ENCODE assay signal across 8 mouse cellular contexts in genomic region chr4:149136982-149137770, GRCm38 (mm10). TPM values are rescaled to one million over a fixed set of nuclear protein-coding genes. Genes with fewer than 3 reads are reported as not detected.
DNase-seq lines count a peak whose midpoint lies in the region; TF ChIP-seq lines count a peak whose summit lies in the region.

TSS of gene Cenps (minus strand) at chr4:149137629.

- H3K4me1 ChIP-seq in megakaryocyte, embryonic 14.5 days = peaks cover 15% of the 10 kb centered on the region

- peak; percentile 90 for DNase-seq in WW6 (ENCODE audit: low read depth, low spot score)
- peak; percentile 87 to 96 for DNase-seq in cerebellum, postnatal 4 days (ENCODE audit: low spot score in 2 of 2)
- peak; percentile 93 for DNase-seq in gastrocnemius, adult 2 months
- DNase-seq in hindlimb bud, embryonic 11.5 days (ENCODE audit: extremely low spot score, low read depth, low spot score) = peak; percentile 50
- DNase-seq in left cerebral cortex, adult 8-10 months (ENCODE audit: low spot score in 2 of 2) = peak; percentile 86 to 90
- peak; percentile 93 to 95 for DNase-seq in right cerebral cortex, postnatal 10 days (ENCODE audit: low spot score in 2 of 2)
- DNase-seq in urinary bladder, postnatal 25 days (ENCODE audit: low spot score) = peak; percentile 93

- peak within 1 kb of the TSS; percentile 91 for H3K27ac ChIP-seq in gastrocnemius, adult 2 months

- H3K4me3 ChIP-seq in gastrocnemius, adult 2 months = peak within 1 kb of the TSS; percentile 93
- H3K4me3 ChIP-seq in megakaryocyte, embryonic 14.5 days (replicated peaks) = peak within 1 kb of the TSS; percentile 98

- H3K9me3 ChIP-seq in megakaryocyte, embryonic 14.5 days = no peaks in the 10 kb centered on the region

- TF ChIP-seq CTCF in gastrocnemius, adult 2 months (IDR thresholded peaks at IDR 0.05) = no peak; the same call in 1 of the 2 replicates

- H3K36me3 ChIP-seq in megakaryocyte, embryonic 14.5 days (replicated peaks; ENCODE audit: low read length) = peaks cover 2% of the 10 kb centered on the region

- intact Hi-C loops in gastrocnemius, adult 2 months (cut with DNase I) = loop anchor here (2.0 kb wide), 1 partner anchor 60 kb away; no protein-coding TSS in a partner anchor

- peaks cover 8% of the 10 kb centered on the region for H3K27me3 ChIP-seq in megakaryocyte, embryonic 14.5 days (replicated peaks)

RNA-seq across cellular contexts. Expression of gene Cenps, which starts in this region (rescaled TPM):
- 1 to 10 TPM; 6.5 to 7.0 TPM for total RNA-seq in gastrocnemius, adult 2 months (2021)
- 10 to 100 TPM; 24.4 to 29.1 (median 25.8) TPM for total RNA-seq in left cerebral cortex, adult 8-10 months (2022)
- 7.5 TPM in 1 of 2 replicates, not detected in the other for polyA plus RNA-seq in megakaryocyte, embryonic 14.5 days (2012; ENCODE audit: insufficient read depth, low replicate concordance)

Comparison
In these comparisons a context has a peak if more than half of its experiments do, and no peak if none do; other contexts are left out.
1. Peak in every context shown above with its lines: DNase-seq, H3K4me3 ChIP-seq and H3K27ac ChIP-seq.